Mouse (Mus musculus): ENCODE measurements around the gene Fgf3.

DNA sequence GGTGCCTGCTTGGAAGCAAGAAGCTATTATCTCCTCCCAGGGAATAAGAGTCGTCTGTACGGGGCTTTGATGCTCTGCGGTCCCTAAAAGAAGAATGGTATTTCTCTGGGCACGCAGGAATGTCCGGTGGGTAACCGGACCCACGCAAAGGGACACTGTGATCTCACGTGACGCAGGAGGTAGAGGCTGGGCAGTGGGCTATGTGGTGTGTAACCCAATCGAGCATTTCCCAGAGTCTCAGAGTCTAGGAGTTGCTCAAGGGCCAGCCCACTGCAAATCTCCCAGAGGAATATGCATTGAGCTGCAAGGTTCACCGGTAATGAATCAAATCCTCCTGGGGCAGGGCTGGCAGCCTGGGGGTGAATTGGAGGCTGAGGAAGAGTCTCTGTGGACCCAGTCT is 9.5 kb upstream of the Fgf3 start:
- TF ChIP-seq CTCF (IDR thresholded peaks at IDR 0.05; ENCODE audit: control insufficient read depth, insufficient read depth, insufficient read length) (no peak), MAX (IDR thresholded peaks at IDR 0.05) (no peak), USF1 (IDR thresholded peaks at IDR 0.05; ENCODE audit: low read depth) (no peak), CEBPB (IDR thresholded peaks at IDR 0.05; ENCODE audit: low read depth) (no peak)
